Mouse (Mus musculus) forebrain, embryonic 16.5 days (tissue): Measurements from ENCODE around the gene 2510002D24Rik. TPM values are rescaled to one million over a fixed set of nuclear protein-coding genes. Genes with fewer than 3 reads are reported as not detected.
A peak's percentile ranks its signal among the peaks of the same experiment; 100 is the strongest.

Source experiments
- ATAC-seq: fragments of 200-750 bp; cut with Nextera tagmentation; 2 replicates; pipeline ENCODE4 v1.8.0; 2017; ENCODE audit warnings: mild to moderate bottlenecking, moderate library complexity
- H3K27ac ChIP-seq: fragments of 300-500 bp; sonication (generic); 2 replicates; pipeline ENCODE4 v1.5.1; 2014; ENCODE audit warnings: low read length, control low read depth
- H3K27me3 ChIP-seq: fragments of 300-500 bp; sonication (generic); replicated peaks from 2 replicates; pipeline ENCODE4 v1.6.1; 2014; ENCODE audit warnings: low read length; ENCODE audit not compliant: control insufficient read depth, insufficient read depth
- H3K36me3 ChIP-seq: fragments of 300-500 bp; sonication (generic); 2 replicates; pipeline ENCODE4 v1.6.1; 2014; ENCODE audit not compliant: control insufficient read depth, insufficient read depth
- H3K4me1 ChIP-seq: fragments of 300-500 bp; sonication (generic); replicated peaks from 2 replicates; pipeline ENCODE4 v1.6.1; 2014; ENCODE audit warnings: low read length; ENCODE audit not compliant: control insufficient read depth, insufficient read depth
- H3K4me2 ChIP-seq: fragments of 300-500 bp; sonication (generic); 2 replicates; pipeline ENCODE4 v1.6.1; 2014; ENCODE audit warnings: mild to moderate bottlenecking, low read length, control low read depth
- H3K4me3 ChIP-seq: fragments of 300-500 bp; sonication (generic); replicated peaks from 2 replicates; pipeline ENCODE4 v1.5.1; 2014; ENCODE audit warnings: mild to moderate bottlenecking, low read length, control low read depth
- H3K9ac ChIP-seq: fragments of 300-500 bp; sonication (generic); replicated peaks from 2 replicates; pipeline ENCODE4 v1.6.1; 2014; ENCODE audit warnings: low read depth, low read length, control low read depth
- H3K9me3 ChIP-seq: fragments of 300-500 bp; sonication (generic); 2 replicates; pipeline ENCODE4 v1.6.1; 2016; ENCODE audit warnings: low read length; ENCODE audit not compliant: control insufficient read depth
- WGBS: fragments of 180-500 bp; shearing (Covaris S2); extraction: QIAGEN DNeasy Blood & Tissue Kit; methylation state at CpG from one replicate; pipeline ENCODE4 v1.1.7; 2014; 5-methylcytosine and 5-hydroxymethylcytosine counted together
- polyA plus RNA-seq: library from polyadenylated mRNA; unstranded; fragments of >200 nt; fragmentation: Nextera tagmentation; extraction: Ambion mirVana; gene quantifications from 2 replicates; pipeline ENCODE4 v1.2.1, GENCODE M21; 2015

2510002D24Rik gene
- polyA plus RNA-seq, 1 experiment from 2014 or later, result 32.5 TPM

DNA sequence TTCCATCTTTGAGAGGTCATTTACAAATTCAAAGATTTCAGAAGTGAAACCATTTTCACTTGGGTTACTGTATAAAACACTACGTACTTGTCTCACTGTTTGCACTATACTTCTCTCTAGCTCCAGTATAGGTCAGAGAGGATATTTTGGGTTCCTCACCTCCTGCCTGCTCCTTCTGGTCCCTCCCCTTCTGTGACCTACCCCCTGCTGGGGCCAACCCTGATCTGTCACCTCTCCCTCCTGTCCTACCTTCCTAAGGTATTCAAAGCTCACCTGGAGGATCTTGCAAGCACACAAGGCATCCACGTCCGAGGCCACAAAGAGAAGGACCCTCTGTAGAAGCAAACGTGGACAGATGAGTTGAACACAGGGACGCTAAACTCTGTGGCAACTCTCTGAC is 25.3 kb upstream of the 2510002D24Rik start:
- peak overlapping the region; percentile 92 for H3K4me3 ChIP-seq
- H3K36me3 ChIP-seq, result peaks cover 11% of the 10 kb centered on the region; the same call in 1 of the 2 replicates
- H3K9me3 ChIP-seq, result no peaks in the 10 kb centered on the region
- WGBS, result 9% methylated on average over 5 of the region's 5 CpGs
- no peaks in the 10 kb centered on the region for H3K27me3 ChIP-seq
- ATAC-seq, result no peak
- H3K9ac ChIP-seq, result peak overlapping the region; percentile 81
- H3K27ac ChIP-seq, result no peak overlapping the region
- H3K4me1 ChIP-seq, result peaks cover 11% of the 10 kb centered on the region
- H3K4me2 ChIP-seq, result peak overlapping the region; percentile 86

DNA sequence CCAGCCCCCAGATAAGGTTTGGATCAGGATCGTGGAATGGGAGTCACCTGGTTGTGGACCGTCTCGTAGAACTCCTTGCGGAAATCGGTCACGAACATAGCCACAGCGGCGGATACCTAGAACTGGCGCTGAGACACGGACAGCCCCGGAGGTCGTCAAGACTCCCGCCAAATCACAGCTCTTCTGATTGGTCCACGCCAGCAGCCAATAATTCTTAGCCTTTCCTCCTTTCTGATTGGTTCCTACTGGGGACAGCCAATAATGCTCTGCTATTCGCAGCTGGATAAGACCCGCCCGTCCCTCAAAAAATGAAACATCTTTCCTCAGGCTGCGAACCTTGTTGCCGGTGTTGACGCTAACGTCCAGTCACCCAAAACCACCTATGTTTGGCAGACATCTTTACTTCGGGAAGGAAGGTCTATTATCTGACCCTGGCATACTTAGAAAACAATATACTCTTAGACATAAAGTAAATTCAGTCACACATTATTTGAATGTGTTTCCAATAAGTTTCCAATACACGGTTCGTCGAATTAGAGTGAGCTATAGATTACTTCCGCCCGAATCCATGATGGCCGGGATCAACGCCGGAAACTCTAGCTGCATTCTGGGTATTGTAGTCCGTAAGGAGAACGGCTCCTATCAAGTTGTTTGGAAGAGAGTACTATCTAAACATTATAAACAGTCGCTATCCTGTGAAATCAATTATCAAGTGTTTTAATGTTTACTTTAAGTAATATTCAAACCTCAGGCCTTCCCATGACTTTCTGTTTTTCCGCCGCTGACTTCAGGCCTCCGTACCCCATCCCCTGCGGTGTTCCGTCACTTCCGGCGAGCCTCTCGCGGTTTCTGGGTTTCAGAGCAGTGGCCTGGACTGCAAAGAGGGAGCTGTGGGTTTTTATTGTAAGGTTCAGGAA is 24.7 kb upstream of the 2510002D24Rik start, which contains the start of the genes Ufd1 and Cdc45:
Gene Ufd1, plus strand, starts transcription at position 312 of the 917 bp plus-strand sequence.
Gene Cdc45, minus strand, starts transcription at position 520 of the 917 bp plus-strand sequence.
- ATAC-seq, result peak; percentile 97
- peak within 1 kb of the TSS; percentile 81 for H3K9ac ChIP-seq
- WGBS, result under 1% methylated on average over 42 of the region's 42 CpGs
- peak within 1 kb of the TSS; percentile 86 for H3K4me2 ChIP-seq
- H3K27me3 ChIP-seq, result no peaks in the 10 kb centered on the region
- no peaks in the 10 kb centered on the region for H3K9me3 ChIP-seq
- H3K36me3 ChIP-seq, result peaks cover 13% of the 10 kb centered on the region; the same call in 1 of the 2 replicates
- H3K4me3 ChIP-seq, result peak within 1 kb of the TSS; percentile 92
- peak within 1 kb of the TSS; percentile 77 for H3K27ac ChIP-seq
- H3K4me1 ChIP-seq, result peaks cover 11% of the 10 kb centered on the region

DNA sequence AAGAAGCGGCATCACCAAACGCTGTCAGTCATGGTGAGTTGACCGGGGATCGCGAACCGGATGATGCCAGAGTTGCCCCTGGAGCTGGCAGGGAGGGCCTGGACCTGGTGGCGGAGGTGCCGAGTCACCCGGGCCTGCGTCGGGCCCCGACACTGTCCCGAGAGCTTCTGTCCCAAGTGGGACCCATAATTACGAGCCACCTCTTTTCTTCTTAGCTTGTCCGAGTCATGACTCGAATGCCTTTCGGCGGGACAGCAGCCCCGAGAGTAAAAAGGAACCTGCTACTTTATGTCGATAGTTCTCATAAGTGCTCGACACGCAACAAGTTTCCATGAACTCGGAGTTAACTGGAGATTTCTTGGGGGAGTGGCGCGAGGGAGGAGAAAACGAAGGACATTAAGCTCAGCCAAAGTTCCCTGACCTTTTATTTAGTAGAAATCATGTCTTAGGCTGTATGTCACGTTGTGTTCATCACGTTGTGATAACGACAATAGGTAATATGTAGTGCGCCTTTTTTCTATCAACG is 23.9 kb upstream of the 2510002D24Rik start:
- Histone ChIP-seq H3K9me3 (no peaks in the 10 kb centered on the region), H3K4me2 (peak overlapping the region; percentile 69), H3K27ac (peak overlapping the region; percentile 60), H3K36me3 (peaks cover 13% of the 10 kb centered on the region; the same call in 1 of the 2 replicates), H3K9ac (peak overlapping the region; percentile 81), H3K27me3 (no peaks in the 10 kb centered on the region), H3K4me3 (peak overlapping the region; percentile 92), H3K4me1 (peaks cover 11% of the 10 kb centered on the region)
- peak; percentile 41 for ATAC-seq
- 2% methylated on average over 31 of the region's 31 CpGs for WGBS

DNA sequence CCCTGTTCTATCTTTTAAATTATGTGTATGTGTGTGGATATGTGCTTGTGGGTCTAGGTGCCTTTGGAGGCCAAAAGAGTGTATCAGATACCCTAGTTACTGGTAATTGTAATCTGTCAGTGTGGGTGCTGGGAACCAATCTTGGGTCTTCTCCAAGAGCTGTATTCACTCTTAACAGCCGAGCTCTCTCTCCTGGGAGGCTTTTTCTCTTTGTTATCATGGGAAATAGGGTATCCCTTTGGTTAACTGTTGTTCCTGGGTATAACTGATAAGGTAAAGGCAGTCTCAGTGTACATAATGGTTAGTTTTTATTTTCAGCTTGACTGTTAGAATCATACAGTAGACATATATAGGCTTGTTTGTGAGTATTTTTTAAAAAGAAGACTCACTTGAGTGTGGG is 14.0 kb upstream of the 2510002D24Rik start:
- Histone ChIP-seq H3K9me3 (no peaks in the 10 kb centered on the region), H3K4me3 (no peak overlapping the region), H3K36me3 (peaks cover 59% of the 10 kb centered on the region), H3K27ac (no peak overlapping the region), H3K4me1 (no peaks in the 10 kb centered on the region), H3K9ac (no peak overlapping the region), H3K4me2 (no peak overlapping the region), H3K27me3 (no peaks in the 10 kb centered on the region)
- ATAC-seq, result no peak
- WGBS, result 84% methylated on average over 1 of the region's 1 CpGs

DNA sequence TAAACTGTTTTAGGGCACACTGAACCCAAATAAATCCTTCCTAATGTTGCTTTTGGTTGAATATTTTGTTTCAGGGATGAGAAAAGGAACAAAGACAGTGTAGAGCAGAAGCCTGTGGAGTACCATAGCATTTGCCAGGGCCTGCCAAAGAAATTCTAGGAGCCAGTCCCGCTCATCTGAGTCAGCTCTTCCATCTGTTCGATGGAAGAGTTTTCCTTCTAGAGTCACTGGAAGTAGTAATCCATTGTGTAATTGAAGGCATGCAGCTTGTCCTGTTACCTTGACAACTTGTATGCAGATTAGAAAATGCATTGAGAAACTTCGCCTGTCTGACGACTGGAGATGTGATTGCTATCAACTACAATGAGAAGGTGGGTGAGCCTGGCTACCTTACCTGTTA is 13.5 kb upstream of the 2510002D24Rik start:
- no peak for ATAC-seq
- H3K36me3 ChIP-seq, result peaks cover 64% of the 10 kb centered on the region
- no peaks in the 10 kb centered on the region for H3K27me3 ChIP-seq
- 65% methylated on average over 4 of the region's 4 CpGs for WGBS
- H3K9ac ChIP-seq, result no peak overlapping the region
- H3K9me3 ChIP-seq, result no peaks in the 10 kb centered on the region
- no peak overlapping the region for H3K4me3 ChIP-seq
- no peak overlapping the region for H3K4me2 ChIP-seq
- H3K4me1 ChIP-seq, result no peaks in the 10 kb centered on the region
- H3K27ac ChIP-seq, result no peak overlapping the region

DNA sequence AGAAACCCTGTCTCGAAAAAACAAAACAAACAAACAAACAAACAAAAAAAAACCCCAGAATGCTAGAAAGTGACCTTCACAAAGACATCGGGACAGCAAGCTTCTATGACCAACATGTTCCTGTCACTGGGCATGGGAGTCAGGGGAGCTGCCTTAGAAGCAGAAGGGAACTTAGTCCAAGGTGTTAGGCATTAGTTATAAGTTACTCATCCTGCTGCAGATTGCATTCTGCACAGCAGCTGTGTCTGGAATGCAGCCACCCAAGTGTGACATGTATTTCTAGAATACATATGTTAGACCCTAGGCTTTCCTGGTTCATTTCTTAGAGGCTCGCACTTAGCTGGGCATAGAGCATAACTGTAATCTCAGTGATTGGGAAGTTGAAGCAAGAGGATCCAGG is 7.7 kb upstream of the 2510002D24Rik start:
- Histone ChIP-seq H3K4me1 (no peaks in the 10 kb centered on the region), H3K4me2 (no peak overlapping the region), H3K4me3 (no peak overlapping the region), H3K27ac (no peak overlapping the region), H3K36me3 (peaks cover 43% of the 10 kb centered on the region), H3K9me3 (no peaks in the 10 kb centered on the region), H3K9ac (no peak overlapping the region), H3K27me3 (no peaks in the 10 kb centered on the region)
- 94% methylated on average over 3 of the region's 3 CpGs for WGBS
- no peak for ATAC-seq

DNA sequence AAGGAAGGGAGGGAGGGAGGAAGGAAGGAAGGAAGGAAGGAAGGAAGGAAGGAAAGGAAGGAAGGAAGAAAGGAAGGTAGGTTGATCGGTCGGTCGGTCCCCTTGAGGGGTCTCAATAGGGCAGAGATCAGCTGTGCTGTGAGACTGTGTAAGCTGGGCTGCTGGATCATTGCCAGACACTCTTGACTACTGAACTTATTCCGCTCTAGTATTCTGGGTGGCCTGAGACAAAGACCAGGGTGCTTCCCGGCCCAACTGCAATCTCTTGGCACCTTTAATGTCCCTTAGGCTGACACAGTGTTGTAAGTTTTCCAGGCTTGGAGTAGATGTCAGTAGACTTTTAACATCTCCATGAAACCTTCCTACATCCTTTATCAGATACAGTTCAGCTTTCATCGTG is 7.3 kb upstream of the 2510002D24Rik start:
- WGBS, result 90% methylated on average over 6 of the region's 6 CpGs
- Histone ChIP-seq H3K4me3 (no peak overlapping the region), H3K27me3 (no peaks in the 10 kb centered on the region), H3K27ac (no peak overlapping the region), H3K9ac (no peak overlapping the region), H3K4me2 (no peak overlapping the region), H3K36me3 (peaks cover 44% of the 10 kb centered on the region), H3K9me3 (no peaks in the 10 kb centered on the region), H3K4me1 (no peaks in the 10 kb centered on the region)
- no peak for ATAC-seq

DNA sequence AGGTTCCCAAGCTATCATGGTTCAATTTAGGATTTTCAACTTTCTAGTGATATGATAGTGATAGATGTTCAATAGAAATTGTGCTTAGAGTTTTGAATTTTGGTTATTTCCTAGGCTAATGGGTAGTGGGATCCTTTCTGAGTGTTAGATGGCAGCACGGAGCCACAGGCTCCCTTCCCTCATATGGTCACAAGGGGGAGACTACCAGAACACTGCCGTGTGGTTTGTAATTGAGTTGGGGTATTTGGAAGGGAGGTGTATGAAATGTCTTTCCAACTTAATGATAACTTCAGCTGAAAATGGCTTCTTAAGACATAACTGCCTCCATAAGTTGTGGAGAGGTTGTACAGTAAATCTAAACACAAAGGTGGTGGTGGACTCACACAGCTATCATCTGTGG is 2.9 kb upstream of the 2510002D24Rik start:
- Histone ChIP-seq H3K4me3 (no peak overlapping the region), H3K36me3 (peaks cover 30% of the 10 kb centered on the region)
- WGBS, result 64% methylated on average over 2 of the region's 2 CpGs

DNA sequence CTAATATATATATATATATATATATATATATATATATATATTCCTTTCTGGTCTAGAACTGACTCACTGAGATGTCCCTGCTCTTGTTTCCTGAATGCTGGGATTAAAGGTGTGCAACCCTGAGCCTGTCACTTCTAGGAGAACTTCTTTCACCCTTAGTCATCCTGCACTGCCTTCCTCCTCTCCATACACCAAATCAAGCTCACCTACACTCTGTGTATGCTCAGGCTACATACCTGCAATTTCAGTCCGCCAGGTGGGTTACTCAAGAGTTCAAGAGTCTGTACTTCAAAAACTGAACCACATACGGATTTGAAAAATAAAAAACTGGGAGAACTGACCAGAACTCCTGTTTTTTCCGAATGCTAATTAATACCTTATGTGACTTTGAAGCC is 308 bp upstream of the 2510002D24Rik start:
- peak; percentile 36 for ATAC-seq
- no peaks in the 10 kb centered on the region for H3K27me3 ChIP-seq
- no peaks in the 10 kb centered on the region for H3K9me3 ChIP-seq
- no peaks in the 10 kb centered on the region for H3K4me1 ChIP-seq
- peak overlapping the region; percentile 63 for H3K4me3 ChIP-seq
- 28% methylated on average over 3 of the region's 3 CpGs for WGBS
- H3K36me3 ChIP-seq, result peaks cover 20% of the 10 kb centered on the region
- no peak overlapping the region; the same call in 1 of the 2 replicates for H3K9ac ChIP-seq
- H3K27ac ChIP-seq, result no peak overlapping the region
- H3K4me2 ChIP-seq, result peak overlapping the region; percentile 53

More for the DNA sequence above, 2.9 kb upstream of the 2510002D24Rik start:
- H3K4me1 ChIP-seq, result no peaks in the 10 kb centered on the region
- H3K27ac ChIP-seq, result no peak overlapping the region
- no peak overlapping the region for H3K4me2 ChIP-seq
- H3K9ac ChIP-seq, result no peak overlapping the region
- no peaks in the 10 kb centered on the region for H3K27me3 ChIP-seq
- no peaks in the 10 kb centered on the region for H3K9me3 ChIP-seq
- ATAC-seq, result no peak
